Mouse (Mus musculus) liver, adult 2 months (tissue): ENCODE data around the gene Recql. TPM values are rescaled to one million over a fixed set of nuclear protein-coding genes. Genes with fewer than 3 reads are reported as not detected.

Experiments used
- DNase-seq: peaks from one replicate; pipeline ENCODE4 v3.0.0-alpha.2; 2011; ENCODE audit warnings: low read depth, low spot score; ENCODE audit errors: extremely low read depth
- H3K27ac ChIP-seq: fragments of 200-500 bp; replicated peaks from 2 replicates; pipeline ENCODE4 v1.5.1; 2012; ENCODE audit warnings: low read depth, mild to moderate bottlenecking, control low read depth, inconsistent platforms, low read length; ENCODE audit not compliant: insufficient read depth
- H3K27me3 ChIP-seq: fragments of 200-500 bp; 2 replicates; pipeline ENCODE4 v1.6.1; 2012; ENCODE audit warnings: mild to moderate bottlenecking, moderate library complexity, low read length, inconsistent platforms; ENCODE audit not compliant: control insufficient read depth, insufficient read depth
- H3K36me3 ChIP-seq: fragments of 200-500 bp; 2 replicates; pipeline ENCODE4 v1.6.1; 2012; ENCODE audit warnings: low read length, inconsistent platforms; ENCODE audit not compliant: control insufficient read depth, insufficient read depth
- H3K4me1 ChIP-seq: fragments of 200-500 bp; 2 replicates; pipeline ENCODE4 v1.6.1; 2011; ENCODE audit warnings: low read length; ENCODE audit not compliant: control insufficient read depth, insufficient read depth
- H3K4me3 ChIP-seq: fragments of 200-500 bp; 2 replicates; pipeline ENCODE4 v1.5.1; 2011; ENCODE audit warnings: low read depth, mild to moderate bottlenecking, control low read depth, low read length, moderate library complexity; ENCODE audit not compliant: insufficient read depth
- H3K79me2 ChIP-seq: fragments of 200-500 bp; 2 replicates; pipeline ENCODE4 v1.6.1; 2012; ENCODE audit warnings: inconsistent platforms, mild to moderate bottlenecking, low read length, moderate library complexity; ENCODE audit not compliant: control insufficient read depth, insufficient read depth
- H3K9ac ChIP-seq: fragments of 200-500 bp; 2 replicates; pipeline ENCODE4 v1.6.1; 2012; ENCODE audit warnings: low read depth, mild to moderate bottlenecking, control low read depth, inconsistent platforms, low read length
- CTCF ChIP-seq: fragments of 200-500 bp; IDR thresholded peaks from 2 replicates; pipeline ENCODE4 v1.5.1; 2011; ENCODE audit warnings: low read depth, low read length, control low read depth
- POLR2A ChIP-seq: fragments of 200-500 bp; IDR thresholded peaks from 2 replicates; pipeline ENCODE4 v1.6.1; 2011; ENCODE audit warnings: low read length, control low read depth; ENCODE audit not compliant: insufficient read depth; ENCODE audit errors: extremely low read depth
- WGBS: fragments of 180-500 bp; shearing (Covaris S2); methylation state at CpG from one replicate; pipeline ENCODE4 v1.1.7; 2018; 5-methylcytosine and 5-hydroxymethylcytosine counted together
- polyA plus RNA-seq: library from polyadenylated mRNA; depleted of rRNA; stranded (reverse); fragments of >200 nt; gene quantifications from 2 replicates; pipeline ENCODE4 v1.2.3, GENCODE M21; 2012
- total RNA-seq: library from RNA; depleted of rRNA; stranded (reverse); fragments of >200 nt; gene quantifications from 2 replicates; pipeline ENCODE4 v1.2.3, GENCODE M21; 2014

Recql gene
- total and polyA plus RNA-seq, 2 experiments = 1.6 to 5.7 TPM

- Histone ChIP-seq H3K4me3 (peak within 1 kb of the TSS; percentile 99), H3K4me1 (peaks cover 1% of the 10 kb centered on the region; the same call in 1 of the 2 replicates), H3K36me3 (peaks cover 6% of the 10 kb centered on the region; the same call in 1 of the 2 replicates), H3K9ac (peak within 1 kb of the TSS; percentile 97), H3K79me2 (no peaks in the 10 kb centered on the region), H3K27me3 (no peaks in the 10 kb centered on the region), H3K27ac (peak within 1 kb of the TSS; percentile 81)
- WGBS = under 1% methylated on average over 48 of the region's 48 CpGs
- 0 out of 2 replicates have a peak, but pooled peaks have one; percentile 32 for TF ChIP-seq POLR2A
- TF ChIP-seq CTCF = no peak
- DNase-seq = peak; percentile 86
Observed at GRCm38 (mm10) chr6:142345440-142346038, 41.3 kb downstream of the Recql start, which contains the start of gene Pyroxd1. Gene Pyroxd1, plus strand, starts transcription at chr6:142345654.

- WGBS = 62% methylated on average over 2 of the region's 2 CpGs
- Histone ChIP-seq H3K27ac (no peak overlapping the region), H3K79me2 (no peaks in the 10 kb centered on the region), H3K4me1 (peaks cover 1% of the 10 kb centered on the region; the same call in 1 of the 2 replicates), H3K36me3 (no peaks in the 10 kb centered on the region), H3K9ac (no peak overlapping the region), H3K27me3 (no peaks in the 10 kb centered on the region), H3K4me3 (no peak overlapping the region)
- TF ChIP-seq POLR2A (no peak), CTCF (peak; percentile 53; the same call in 1 of the 2 replicates)
- peak; percentile 36 for DNase-seq
Observed at GRCm38 (mm10) chr6:142343561-142343960, 43.3 kb downstream of the Recql start.

GRCm38 (mm10) chr6:142339576-142339975, 47.3 kb downstream of the Recql start:
- 54% methylated on average over 2 of the region's 2 CpGs for WGBS
- H3K27ac ChIP-seq = no peak overlapping the region
- H3K4me3 ChIP-seq = no peak overlapping the region
- H3K79me2 ChIP-seq = no peaks in the 10 kb centered on the region
- no peaks in the 10 kb centered on the region for H3K36me3 ChIP-seq
- H3K27me3 ChIP-seq = no peaks in the 10 kb centered on the region
- H3K4me1 ChIP-seq = no peaks in the 10 kb centered on the region
- no peak for DNase-seq
- no peak overlapping the region for H3K9ac ChIP-seq
- no peak for TF ChIP-seq CTCF
- TF ChIP-seq POLR2A = no peak

GRCm38 (mm10) chr6:142338961-142339360, 47.9 kb downstream of the Recql start:
- no peaks in the 10 kb centered on the region for H3K4me1 ChIP-seq
- H3K27me3 ChIP-seq = no peaks in the 10 kb centered on the region
- TF ChIP-seq CTCF (no peak), POLR2A (no peak)
- no peaks in the 10 kb centered on the region for H3K79me2 ChIP-seq
- no peak for DNase-seq
- H3K9ac ChIP-seq = no peak overlapping the region
- WGBS = 47% methylated on average over 2 of the region's 2 CpGs
- no peak overlapping the region for H3K4me3 ChIP-seq
- no peaks in the 10 kb centered on the region for H3K36me3 ChIP-seq
- H3K27ac ChIP-seq = no peak overlapping the region

- no peaks in the 10 kb centered on the region for H3K79me2 ChIP-seq
- H3K9ac ChIP-seq = no peak overlapping the region
- WGBS = 81% methylated on average over 1 of the region's 1 CpGs
- no peaks in the 10 kb centered on the region for H3K27me3 ChIP-seq
- DNase-seq = no peak
- TF ChIP-seq CTCF (no peak), POLR2A (no peak)
- no peaks in the 10 kb centered on the region for H3K36me3 ChIP-seq
- H3K4me3 ChIP-seq = no peak overlapping the region
- H3K4me1 ChIP-seq = no peaks in the 10 kb centered on the region
- H3K27ac ChIP-seq = no peak overlapping the region
Observed at GRCm38 (mm10) chr6:142329201-142329600, 57.7 kb downstream of the Recql start.

GRCm38 (mm10) chr6:142326598-142326997, 60.3 kb downstream of the Recql start:
- Histone ChIP-seq H3K27ac (no peak overlapping the region), H3K27me3 (no peaks in the 10 kb centered on the region), H3K9ac (no peak overlapping the region), H3K79me2 (no peaks in the 10 kb centered on the region), H3K36me3 (no peaks in the 10 kb centered on the region), H3K4me3 (no peak overlapping the region), H3K4me1 (no peaks in the 10 kb centered on the region)
- no peak for TF ChIP-seq POLR2A
- 0 out of 2 replicates have a peak, but pooled peaks have one; percentile 17 for TF ChIP-seq CTCF
- no peak for DNase-seq
- 73% methylated on average over 3 of the region's 3 CpGs for WGBS
